Mouse (Mus musculus) neutrophil, adult 65 days (primary cell): Measurements from ENCODE around the gene R3hdm1. TPM values are rescaled to one million over a fixed set of nuclear protein-coding genes. Genes with fewer than 3 reads are reported as not detected.

Experiments
- total RNA-seq: library from RNA; stranded (reverse); gene quantifications from 2 replicates; pipeline ENCODE4 v1.2.4, GENCODE M21; 2023

The R3hdm1 gene
- 39.3 and 53.0 TPM in 2 replicates for total RNA-seq

DNA sequence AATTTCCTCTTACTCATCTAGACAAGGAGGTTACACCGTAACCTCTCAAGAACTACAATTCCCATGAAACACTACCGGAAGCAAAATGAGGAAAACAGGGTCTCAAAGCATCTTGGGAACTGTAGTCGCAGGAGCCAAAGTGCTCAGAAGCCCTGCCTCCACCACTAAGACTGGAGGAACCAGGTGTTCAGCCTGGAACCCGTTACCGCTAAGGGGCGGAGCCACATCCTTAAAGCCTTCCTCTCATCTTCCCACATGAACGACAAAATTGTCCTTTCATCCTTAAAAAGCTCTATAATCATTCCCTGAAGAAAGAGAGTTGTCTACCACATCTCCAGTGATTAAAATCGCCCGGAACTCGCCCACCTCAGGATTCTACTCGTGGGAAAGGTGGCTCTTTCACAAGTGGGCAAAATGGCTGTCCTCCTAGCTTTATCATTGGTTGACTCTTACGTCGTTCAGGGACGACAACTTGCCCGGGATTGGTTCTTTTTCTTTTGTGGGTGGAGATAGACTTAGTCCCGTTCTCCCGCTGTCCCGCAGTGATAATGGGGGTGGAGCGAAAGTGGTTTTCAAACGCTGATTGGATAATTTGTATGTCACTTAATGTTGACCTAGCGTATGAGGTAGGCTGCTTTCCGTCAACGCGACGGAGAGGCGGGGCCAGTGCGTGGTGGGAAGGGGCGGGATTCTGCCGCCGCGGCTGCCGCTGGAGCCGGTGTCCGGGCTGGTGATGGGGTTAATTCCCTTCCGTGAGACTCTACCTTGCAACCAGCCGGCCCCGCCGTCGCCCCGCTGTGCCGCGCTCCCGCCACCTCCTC lies at the start of gene R3hdm1, which contains the start of gene Zranb3:
Gene R3hdm1 (plus strand): TSS at position 661 of the 821 bp plus-strand sequence.
Gene Zranb3 (minus strand): TSS at position 407 of the 821 bp plus-strand sequence.

DNA sequence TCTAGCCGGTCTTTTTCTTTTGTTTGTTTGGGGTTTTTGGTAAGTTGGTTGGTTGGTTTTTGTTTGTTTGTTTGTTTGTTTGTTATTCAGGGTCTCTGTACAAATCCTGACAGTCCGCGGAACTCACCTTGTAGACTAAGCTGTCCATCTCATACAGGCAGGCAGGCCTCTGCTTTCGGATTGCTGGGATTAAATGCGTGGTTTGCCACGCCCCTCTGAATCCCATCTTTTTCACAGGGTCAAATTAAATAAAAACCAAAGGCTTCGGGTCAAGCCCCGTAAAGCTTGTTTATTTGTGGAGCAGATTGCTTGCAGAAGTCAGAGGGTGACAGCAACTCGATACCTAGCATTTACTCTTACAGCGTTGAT lies 140.5 kb downstream of the R3hdm1 start, which contains the start of gene Ubxn4:
Gene Ubxn4 (plus strand): TSS at position 338 of the 369 bp plus-strand sequence.

Other genes with a start within 250 kb of the R3hdm1 start
- 0.14 TPM in 1 of 2 replicates, not detected in the other for gene Map3k19, start 248.3 kb upstream of the R3hdm1 start, total RNA-seq
- gene Rab3gap1, start 234.5 kb upstream of the R3hdm1 start, total RNA-seq, result 18.6 and 23.0 TPM in 2 replicates
- 3.9 and 5.8 TPM in 2 replicates for gene Zranb3, start 254 bp upstream of the R3hdm1 start, total RNA-seq
- gene Ubxn4, start 140.7 kb downstream of the R3hdm1 start, total RNA-seq, result 97.0 and 104 TPM in 2 replicates
- 8.3 and 9.3 TPM in 2 replicates for gene Lct, start 225.0 kb downstream of the R3hdm1 start, total RNA-seq